Mouse (Mus musculus): Measurements from ENCODE around the gene Rere. TPM values are rescaled to one million over a fixed set of nuclear protein-coding genes. Genes with fewer than 3 reads are reported as not detected.
A peak's percentile ranks its signal among the peaks of the same experiment; 100 is the strongest.

Gene Rere
- polyA plus RNA-seq, 1 experiment from 2014 or later, result 44.4 TPM

- no peak overlapping the region for H3K27ac ChIP-seq
- peaks cover 23% of the 10 kb centered on the region; the same call in 1 of the 2 replicates for H3K4me1 ChIP-seq (replicated peaks; ENCODE audit: control insufficient read depth, insufficient read depth, low read length)
- H3K9me3 ChIP-seq (ENCODE audit: control insufficient read depth, low read length), result no peaks in the 10 kb centered on the region
- no peaks in the 10 kb centered on the region for H3K36me3 ChIP-seq (replicated peaks; ENCODE audit: control insufficient read depth, insufficient read depth)
- no peaks in the 10 kb centered on the region for H3K27me3 ChIP-seq (ENCODE audit: control insufficient read depth, insufficient read depth, low read length)
- H3K4me2 ChIP-seq (replicated peaks), result no peak overlapping the region
- ATAC-seq (ENCODE audit: low FRiP score) (no peak), DNase-seq (ENCODE audit: low spot score) (no peak)
- no peak overlapping the region for H3K9ac ChIP-seq
- H3K4me3 ChIP-seq (replicated peaks; ENCODE audit: low read length), result no peak overlapping the region
- 97% methylated on average over 3 of the region's 3 CpGs for WGBS
Measured at GRCm38 (mm10) chr4:150291900-150292299, 10.5 kb downstream of the Rere start.

- no peak for DNase-seq (ENCODE audit: low spot score)
- 94% methylated on average over 7 of the region's 7 CpGs for WGBS
- ATAC-seq (ENCODE audit: low FRiP score), result no peak
- H3K27ac ChIP-seq, result no peak overlapping the region
- no peak overlapping the region for H3K4me2 ChIP-seq (replicated peaks)
- H3K9me3 ChIP-seq (ENCODE audit: control insufficient read depth, low read length), result no peaks in the 10 kb centered on the region
- peaks cover 1% of the 10 kb centered on the region; the same call in 1 of the 2 replicates for H3K4me1 ChIP-seq (replicated peaks; ENCODE audit: control insufficient read depth, insufficient read depth, low read length)
- no peaks in the 10 kb centered on the region for H3K27me3 ChIP-seq (ENCODE audit: control insufficient read depth, insufficient read depth, low read length)
- no peak overlapping the region for H3K9ac ChIP-seq
- no peaks in the 10 kb centered on the region for H3K36me3 ChIP-seq (replicated peaks; ENCODE audit: control insufficient read depth, insufficient read depth)
- no peak overlapping the region for H3K4me3 ChIP-seq (replicated peaks; ENCODE audit: low read length)
Measured at GRCm38 (mm10) chr4:150294870-150295269, 13.4 kb downstream of the Rere start.

GRCm38 (mm10) chr4:150295966-150296365 lies 14.5 kb downstream of the Rere start:
- Histone ChIP-seq H3K36me3 (replicated peaks; ENCODE audit: control insufficient read depth, insufficient read depth) (no peaks in the 10 kb centered on the region), H3K9me3 (ENCODE audit: control insufficient read depth, low read length) (no peaks in the 10 kb centered on the region), H3K27ac (no peak overlapping the region), H3K9ac (no peak overlapping the region), H3K4me3 (replicated peaks; ENCODE audit: low read length) (no peak overlapping the region), H3K4me2 (replicated peaks) (no peak overlapping the region), H3K27me3 (ENCODE audit: control insufficient read depth, insufficient read depth, low read length) (no peaks in the 10 kb centered on the region), H3K4me1 (replicated peaks; ENCODE audit: control insufficient read depth, insufficient read depth, low read length) (no peaks in the 10 kb centered on the region)
- DNase-seq (ENCODE audit: low spot score) (no peak), ATAC-seq (ENCODE audit: low FRiP score) (no peak)
- 96% methylated on average over 7 of the region's 7 CpGs for WGBS

DNA sequence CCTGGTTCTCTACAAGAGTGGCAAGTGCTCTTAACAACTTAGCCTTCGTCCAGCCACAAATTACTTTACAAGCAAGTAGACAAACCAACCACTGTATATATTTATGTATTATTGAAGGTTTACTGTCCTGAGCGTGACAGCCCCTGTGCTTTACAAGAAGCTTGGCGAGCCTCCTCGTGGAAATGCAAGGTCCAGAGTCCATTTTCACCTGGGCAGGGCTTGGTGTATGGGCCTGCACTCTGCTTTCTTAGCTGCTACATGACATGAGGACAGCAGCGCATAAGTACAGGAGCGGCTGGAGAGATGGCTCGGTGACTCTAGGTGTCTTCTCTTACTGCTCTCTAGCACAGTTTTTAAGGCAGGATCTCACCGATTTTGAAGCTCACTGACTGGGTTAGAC lies 21.3 kb downstream of the Rere start:
- ATAC-seq (ENCODE audit: low FRiP score), result no peak
- WGBS, result 96% methylated on average over 8 of the region's 8 CpGs

DNA sequence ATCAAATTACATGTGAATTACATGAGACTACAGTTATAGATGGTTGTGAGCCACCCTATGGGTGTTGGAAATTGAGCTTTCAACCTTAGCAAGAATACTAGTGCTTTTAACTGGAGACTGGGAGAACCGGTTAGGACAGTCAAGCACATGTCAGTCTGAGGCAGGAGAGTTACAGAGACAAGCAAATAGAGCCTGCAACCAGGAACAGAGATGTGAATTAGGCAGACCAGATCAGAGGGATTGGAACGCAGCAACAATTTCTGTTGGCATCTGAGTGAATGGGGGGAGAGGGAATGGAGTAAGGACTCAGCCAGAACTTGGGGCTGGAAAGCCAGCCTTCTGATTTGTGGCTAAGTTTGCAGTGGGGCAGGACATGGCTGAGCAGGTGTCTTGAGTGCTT lies 25.3 kb downstream of the Rere start:
- Histone ChIP-seq H3K4me3 (replicated peaks; ENCODE audit: low read length) (no peak overlapping the region), H3K36me3 (replicated peaks; ENCODE audit: control insufficient read depth, insufficient read depth) (no peaks in the 10 kb centered on the region), H3K27ac (no peak overlapping the region), H3K27me3 (ENCODE audit: control insufficient read depth, insufficient read depth, low read length) (no peaks in the 10 kb centered on the region), H3K9ac (no peak overlapping the region), H3K9me3 (ENCODE audit: control insufficient read depth, low read length) (no peaks in the 10 kb centered on the region), H3K4me2 (replicated peaks) (no peak overlapping the region), H3K4me1 (replicated peaks; ENCODE audit: control insufficient read depth, insufficient read depth, low read length) (peaks cover 21% of the 10 kb centered on the region)
- ATAC-seq (ENCODE audit: low FRiP score) (no peak), DNase-seq (ENCODE audit: low spot score) (no peak)
- 65% methylated on average over 2 of the region's 2 CpGs for WGBS

More for the DNA sequence above, 21.3 kb downstream of the Rere start:
- Histone ChIP-seq H3K4me2 (replicated peaks) (no peak overlapping the region), H3K36me3 (replicated peaks; ENCODE audit: control insufficient read depth, insufficient read depth) (no peaks in the 10 kb centered on the region), H3K27me3 (ENCODE audit: control insufficient read depth, insufficient read depth, low read length) (no peaks in the 10 kb centered on the region), H3K4me3 (replicated peaks; ENCODE audit: low read length) (no peak overlapping the region), H3K9me3 (ENCODE audit: control insufficient read depth, low read length) (no peaks in the 10 kb centered on the region), H3K4me1 (replicated peaks; ENCODE audit: control insufficient read depth, insufficient read depth, low read length) (0 out of 2 replicates have a peak, but pooled peaks cover 14% of the 10 kb centered on the region), H3K9ac (no peak overlapping the region), H3K27ac (no peak overlapping the region)
- no peak for DNase-seq (ENCODE audit: low spot score)

- 93% methylated on average over 1 of the region's 1 CpGs for WGBS
Measured at GRCm38 (mm10) chr4:150307226-150307625, 25.8 kb downstream of the Rere start.

DNA sequence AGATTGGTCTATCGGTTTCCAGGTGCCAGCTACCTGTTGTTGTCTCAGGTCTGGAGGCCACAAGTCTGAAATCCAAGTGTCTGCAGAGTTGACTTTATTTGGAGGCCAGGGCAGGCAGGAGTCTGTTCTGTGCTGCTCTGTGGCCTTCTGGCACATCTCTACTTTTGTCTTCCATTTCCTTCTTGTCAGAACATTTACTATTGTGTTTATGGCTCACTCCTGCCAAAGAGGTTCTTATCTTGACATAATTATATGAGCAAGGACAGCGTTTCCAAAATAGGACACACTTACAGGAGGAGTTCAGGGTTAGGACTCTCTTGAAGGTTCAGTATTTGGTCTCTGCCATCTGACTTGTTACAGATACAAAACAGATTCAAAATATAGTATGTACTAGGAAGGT lies 30.0 kb downstream of the Rere start:
- H3K9me3 ChIP-seq (ENCODE audit: control insufficient read depth, low read length), result no peaks in the 10 kb centered on the region
- DNase-seq (ENCODE audit: low spot score) (no peak), ATAC-seq (ENCODE audit: low FRiP score) (no peak)
- WGBS, result 90% methylated on average over 2 of the region's 2 CpGs
- no peaks in the 10 kb centered on the region for H3K27me3 ChIP-seq (ENCODE audit: control insufficient read depth, insufficient read depth, low read length)
- no peak overlapping the region for H3K9ac ChIP-seq
- H3K36me3 ChIP-seq (replicated peaks; ENCODE audit: control insufficient read depth, insufficient read depth), result no peaks in the 10 kb centered on the region
- no peak overlapping the region for H3K4me2 ChIP-seq (replicated peaks)
- no peak overlapping the region for H3K27ac ChIP-seq
- H3K4me3 ChIP-seq (replicated peaks; ENCODE audit: low read length), result no peak overlapping the region
- peaks cover 18% of the 10 kb centered on the region for H3K4me1 ChIP-seq (replicated peaks; ENCODE audit: control insufficient read depth, insufficient read depth, low read length)

More at GRCm38 (mm10) chr4:150307226-150307625, 25.8 kb downstream of the Rere start:
- no peak for DNase-seq (ENCODE audit: low spot score)
- Histone ChIP-seq H3K4me3 (replicated peaks; ENCODE audit: low read length) (no peak overlapping the region), H3K9ac (no peak overlapping the region), H3K27me3 (ENCODE audit: control insufficient read depth, insufficient read depth, low read length) (no peaks in the 10 kb centered on the region), H3K36me3 (replicated peaks; ENCODE audit: control insufficient read depth, insufficient read depth) (no peaks in the 10 kb centered on the region), H3K4me1 (replicated peaks; ENCODE audit: control insufficient read depth, insufficient read depth, low read length) (peaks cover 22% of the 10 kb centered on the region), H3K27ac (no peak overlapping the region), H3K4me2 (replicated peaks) (no peak overlapping the region), H3K9me3 (ENCODE audit: control insufficient read depth, low read length) (no peaks in the 10 kb centered on the region)
- ATAC-seq (ENCODE audit: low FRiP score), result no peak

- Histone ChIP-seq H3K4me3 (replicated peaks; ENCODE audit: low read length) (no peak overlapping the region), H3K4me1 (replicated peaks; ENCODE audit: control insufficient read depth, insufficient read depth, low read length) (peaks cover 12% of the 10 kb centered on the region), H3K4me2 (replicated peaks) (no peak overlapping the region), H3K9me3 (ENCODE audit: control insufficient read depth, low read length) (no peaks in the 10 kb centered on the region), H3K9ac (no peak overlapping the region), H3K27me3 (ENCODE audit: control insufficient read depth, insufficient read depth, low read length) (no peaks in the 10 kb centered on the region), H3K36me3 (replicated peaks; ENCODE audit: control insufficient read depth, insufficient read depth) (no peaks in the 10 kb centered on the region), H3K27ac (0 out of 2 replicates have a peak overlapping the region, but pooled peaks have one; percentile 46)
- ATAC-seq (ENCODE audit: low FRiP score) (no peak), DNase-seq (ENCODE audit: low spot score) (no peak)
- 87% methylated on average over 2 of the region's 2 CpGs for WGBS
Measured at GRCm38 (mm10) chr4:150312646-150313045, 31.2 kb downstream of the Rere start.

- Histone ChIP-seq H3K4me1 (replicated peaks; ENCODE audit: control insufficient read depth, insufficient read depth, low read length) (peaks cover 18% of the 10 kb centered on the region), H3K36me3 (replicated peaks; ENCODE audit: control insufficient read depth, insufficient read depth) (no peaks in the 10 kb centered on the region), H3K4me2 (replicated peaks) (no peak overlapping the region), H3K9ac (no peak overlapping the region), H3K4me3 (replicated peaks; ENCODE audit: low read length) (no peak overlapping the region), H3K9me3 (ENCODE audit: control insufficient read depth, low read length) (no peaks in the 10 kb centered on the region), H3K27me3 (ENCODE audit: control insufficient read depth, insufficient read depth, low read length) (no peaks in the 10 kb centered on the region), H3K27ac (no peak overlapping the region)
- 97% methylated on average over 19 of the region's 19 CpGs for WGBS
- ATAC-seq (ENCODE audit: low FRiP score) (no peak), DNase-seq (ENCODE audit: low spot score) (no peak)
Measured at GRCm38 (mm10) chr4:150315301-150315700, 33.9 kb downstream of the Rere start.

DNA sequence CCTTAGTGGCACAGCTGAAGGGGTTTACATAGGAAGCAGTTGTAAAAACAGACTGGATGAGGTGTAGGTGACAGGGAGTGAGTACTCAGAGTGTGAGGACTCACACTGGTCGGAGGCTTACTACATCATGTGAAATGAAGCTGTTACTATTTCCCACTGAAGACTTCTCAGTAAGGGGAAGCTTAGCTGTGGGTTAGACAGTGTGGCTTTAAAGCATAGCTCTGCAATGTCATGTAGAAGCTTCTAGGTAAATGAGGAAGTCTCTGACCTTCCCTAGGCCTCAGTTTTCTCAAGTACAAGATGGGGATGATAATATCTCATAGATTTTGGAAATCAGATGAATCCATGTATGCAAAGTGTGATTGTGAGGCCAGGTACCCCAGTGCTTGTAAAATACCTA lies 35.1 kb downstream of the Rere start:
- 96% methylated on average over 1 of the region's 1 CpGs for WGBS
- ATAC-seq (ENCODE audit: low FRiP score) (no peak), DNase-seq (ENCODE audit: low spot score) (no peak)
- Histone ChIP-seq H3K4me1 (replicated peaks; ENCODE audit: control insufficient read depth, insufficient read depth, low read length) (peaks cover 18% of the 10 kb centered on the region), H3K9ac (no peak overlapping the region), H3K27ac (no peak overlapping the region), H3K36me3 (replicated peaks; ENCODE audit: control insufficient read depth, insufficient read depth) (no peaks in the 10 kb centered on the region), H3K4me3 (replicated peaks; ENCODE audit: low read length) (no peak overlapping the region), H3K27me3 (ENCODE audit: control insufficient read depth, insufficient read depth, low read length) (no peaks in the 10 kb centered on the region), H3K4me2 (replicated peaks) (no peak overlapping the region), H3K9me3 (ENCODE audit: control insufficient read depth, low read length) (no peaks in the 10 kb centered on the region)
